Mouse (Mus musculus) ovary, adult 18-20 months (tissue): ENCODE data around the gene Aph1c.
A peak's percentile ranks its signal among the peaks of the same experiment; 100 is the strongest.
"Not testable (repeated sequence)": the region's sequence is repeated elsewhere in the genome, so short reads cannot be mapped to it uniquely, and the experiment has no call there.

ENCODE experiments used
- DNase-seq: peaks from one replicate; pipeline ENCODE4 v3.0.0; 2022; ENCODE audit warnings: low spot score, mixed read lengths

The Aph1c gene

DNA sequence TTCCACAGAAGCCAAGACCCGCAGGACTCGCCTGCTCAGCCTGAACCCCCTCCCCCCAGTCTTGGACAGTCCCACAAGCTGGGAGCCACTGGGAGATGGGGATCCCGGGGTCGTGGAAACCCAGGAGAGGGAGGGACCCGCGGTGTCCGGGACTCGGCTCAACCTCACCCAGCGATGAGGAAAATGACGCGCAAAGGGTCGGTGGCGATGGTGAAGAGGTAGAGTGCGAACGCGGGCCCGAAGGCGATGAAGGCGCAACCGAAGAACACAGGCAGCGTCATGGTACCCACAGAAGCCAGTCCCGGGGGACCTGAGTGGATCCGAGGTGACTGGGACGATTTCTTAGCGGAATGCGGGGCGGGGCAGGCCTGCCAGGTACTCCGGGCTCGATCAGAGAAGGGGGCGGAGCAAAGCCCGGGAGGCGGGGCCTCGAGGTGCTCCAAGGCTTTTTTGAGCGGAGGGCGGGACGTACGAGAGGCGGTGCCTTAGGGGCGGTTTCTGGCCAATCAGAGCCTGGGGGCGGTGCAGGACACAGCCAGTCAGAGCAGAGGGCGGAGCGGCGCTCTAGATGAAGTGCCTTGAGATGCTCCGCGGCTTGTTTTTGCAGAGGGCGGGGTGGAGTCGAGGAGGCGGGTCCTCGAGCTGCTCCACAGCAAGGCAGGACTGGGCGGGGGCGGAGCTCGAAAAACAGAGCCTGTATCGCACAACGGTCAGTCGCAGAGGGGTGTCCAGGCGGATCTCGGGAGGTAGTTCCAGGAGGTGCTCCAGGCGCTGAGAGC is at the start of gene Aph1c:
TSS of gene Aph1c (minus strand) at position 409 of the 779 bp plus-strand sequence.
- DNase-seq = peak; percentile 99

DNA sequence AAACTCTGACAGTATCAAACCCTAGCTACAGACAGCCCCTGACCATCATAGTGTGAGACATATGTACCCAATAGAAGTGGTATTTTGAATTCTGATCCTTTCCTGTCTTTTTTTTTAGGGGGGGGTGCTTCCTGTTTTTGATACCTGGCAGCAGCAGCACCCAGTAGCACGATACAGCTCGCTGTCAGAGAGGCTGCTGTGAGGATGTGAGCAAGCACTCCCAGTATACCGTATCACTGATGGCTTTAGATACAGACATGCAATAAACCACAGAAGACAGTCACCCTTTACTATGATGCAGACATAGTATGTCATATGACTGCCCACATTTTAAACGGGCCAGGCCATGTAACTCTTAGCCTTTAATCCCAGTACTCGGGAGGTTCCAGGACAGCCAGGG is 49.0 kb upstream of the Aph1c start:
- DNase-seq = no peak

DNA sequence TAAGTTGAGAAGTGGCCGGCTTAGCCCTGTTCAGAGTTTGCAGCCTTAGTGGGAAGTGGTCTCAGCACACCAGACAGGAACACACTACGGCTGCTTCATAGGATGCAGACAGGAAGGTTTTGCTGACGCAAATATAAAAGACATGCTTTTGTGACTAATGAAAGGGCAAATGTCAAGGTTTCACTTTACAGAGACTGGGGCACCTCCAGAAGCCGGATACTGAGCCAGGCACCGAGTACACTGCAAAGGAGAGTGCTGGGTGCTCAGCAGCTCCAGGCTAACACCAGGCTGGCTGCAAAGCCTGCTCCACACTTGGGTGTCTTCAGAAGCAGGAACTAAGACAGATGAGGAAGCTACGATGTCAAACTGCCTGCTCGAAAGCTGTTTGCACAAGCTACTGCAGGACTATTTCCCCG is 47.9 kb upstream of the Aph1c start:
- DNase-seq = no peak

DNA sequence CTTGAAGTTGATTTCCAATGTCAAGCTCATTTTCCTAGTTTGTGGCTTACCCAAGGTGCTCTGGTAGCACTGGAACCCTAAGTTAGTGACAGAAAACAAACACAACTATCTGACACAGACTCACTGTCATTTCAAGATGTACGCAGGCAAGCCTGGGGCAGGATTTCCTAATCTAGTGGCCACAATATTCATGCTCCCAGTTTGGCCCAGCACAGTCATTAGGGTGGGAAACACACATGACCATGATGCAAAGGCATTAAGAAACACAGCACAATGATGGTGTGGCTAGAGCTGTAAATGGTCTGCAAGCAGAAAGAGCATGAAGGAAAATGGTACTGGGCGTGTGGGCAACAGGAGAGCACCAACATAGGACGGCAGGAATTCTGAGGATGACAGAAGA is 47.3 kb upstream of the Aph1c start:
- DNase-seq = no peak

DNA sequence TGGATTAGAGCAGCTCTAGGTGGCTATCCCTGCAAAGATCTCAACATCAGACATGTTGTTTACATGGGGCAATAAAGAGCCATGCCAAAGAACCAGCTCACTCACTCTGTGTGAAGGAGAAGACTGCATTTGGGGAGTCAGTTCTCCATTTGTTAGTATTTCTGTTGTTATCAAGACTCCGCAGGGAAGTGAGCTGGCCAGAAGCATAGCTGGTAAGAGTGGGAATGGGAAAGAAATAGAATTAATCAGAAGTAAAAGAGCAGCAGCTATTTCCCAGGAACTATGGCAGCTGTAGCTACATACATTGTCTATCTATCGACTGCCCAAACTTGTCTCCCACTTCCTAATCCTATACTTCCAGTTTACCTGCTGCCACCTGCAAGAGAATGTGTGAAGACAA is 46.2 kb upstream of the Aph1c start:
- no peak for DNase-seq

DNA sequence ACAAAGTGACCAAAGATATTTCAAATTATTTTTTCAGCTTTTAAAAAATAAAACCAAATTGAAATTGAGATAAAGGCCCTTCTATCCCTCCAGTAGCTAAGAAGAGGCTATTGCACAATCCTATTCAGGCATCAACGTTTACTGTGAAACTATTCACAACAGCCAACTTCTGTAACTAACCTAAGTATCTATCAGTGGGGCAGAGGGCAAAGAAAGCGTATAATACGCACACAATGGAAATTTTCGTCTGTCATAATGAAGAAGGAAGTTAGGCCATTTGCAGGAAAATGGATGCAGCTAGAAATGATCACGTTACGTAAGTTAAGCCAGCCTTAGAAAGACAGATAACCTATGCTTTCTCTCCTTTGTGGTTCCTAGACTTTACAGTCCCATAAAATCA is 45.0 kb upstream of the Aph1c start:
- DNase-seq = no peak

DNA sequence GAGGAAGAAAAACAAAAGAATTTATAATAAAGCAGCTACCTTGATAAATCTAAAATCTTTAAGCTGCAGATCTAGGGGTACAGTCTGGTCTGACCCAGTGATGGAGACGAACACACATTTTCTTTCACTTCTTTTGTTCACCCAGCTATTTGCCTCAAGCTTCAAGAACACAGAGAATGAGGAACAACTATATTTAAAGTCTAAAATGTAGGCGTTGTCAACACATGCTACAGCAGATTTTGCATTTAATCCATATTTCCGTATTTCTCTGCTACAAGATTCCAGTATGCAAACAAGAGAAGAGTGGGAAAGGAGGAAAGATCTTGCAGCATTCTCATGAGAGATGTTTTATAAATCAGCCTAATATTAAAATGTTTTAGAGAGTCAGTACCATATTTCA is 44.4 kb upstream of the Aph1c start:
- DNase-seq = no peak

DNA sequence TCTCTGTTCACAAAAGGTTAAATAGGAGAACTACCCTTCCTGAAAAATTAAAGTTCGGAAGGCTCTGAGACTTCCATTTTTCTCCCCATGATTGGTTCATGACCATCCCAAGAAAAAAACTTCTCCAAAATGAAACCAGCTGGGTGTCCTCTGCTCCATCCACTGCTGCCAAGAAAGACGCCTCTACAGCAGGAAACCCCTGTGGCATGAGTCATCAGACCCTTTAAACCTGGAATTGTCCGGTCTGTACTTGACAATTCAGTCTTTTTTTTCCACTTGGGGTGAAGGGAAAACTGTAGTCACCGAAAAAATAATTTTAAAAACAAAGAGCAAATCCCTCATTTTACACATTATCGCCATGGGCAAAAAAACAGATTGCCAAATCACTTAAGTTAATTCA is 42.1 kb upstream of the Aph1c start:
- peak; percentile 17 for DNase-seq

DNA sequence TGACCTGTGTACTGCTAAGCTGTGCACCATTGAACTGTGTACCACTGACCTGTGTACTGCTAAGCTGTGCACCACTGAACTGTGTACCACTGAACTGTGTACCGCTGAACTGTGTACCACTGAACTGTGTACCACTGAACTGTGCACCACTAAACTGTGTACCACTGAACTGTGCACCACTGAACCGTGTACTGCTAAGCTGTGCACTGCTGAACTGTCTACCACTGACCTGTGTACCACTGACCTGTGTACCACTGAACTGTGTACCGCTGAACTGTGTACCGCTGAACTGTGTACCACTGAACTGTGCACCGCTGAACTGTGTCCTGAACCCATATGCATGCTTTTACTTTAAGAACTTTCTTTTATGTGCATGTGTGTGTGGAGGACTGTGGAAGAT is 39.8 kb upstream of the Aph1c start:
- DNase-seq = no peak

DNA sequence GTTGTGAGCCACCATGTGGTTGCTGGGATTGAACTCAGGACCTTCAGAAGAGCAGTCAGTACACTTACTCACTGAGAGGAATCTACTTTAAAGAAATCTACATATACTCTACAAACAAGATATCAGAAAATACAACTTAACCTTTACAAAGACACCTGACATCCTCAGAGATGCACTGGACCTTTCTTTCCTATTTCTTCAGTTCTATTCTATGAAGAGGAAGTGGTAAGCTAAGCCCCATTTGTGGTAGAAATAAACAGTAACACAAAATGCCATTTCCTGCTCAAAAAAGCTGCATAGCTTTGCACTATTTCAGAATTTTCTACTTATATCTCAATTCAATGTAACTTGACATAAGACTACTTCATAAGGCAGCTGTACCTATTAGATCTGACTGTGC is 39.0 kb upstream of the Aph1c start:
- no peak for DNase-seq

DNA sequence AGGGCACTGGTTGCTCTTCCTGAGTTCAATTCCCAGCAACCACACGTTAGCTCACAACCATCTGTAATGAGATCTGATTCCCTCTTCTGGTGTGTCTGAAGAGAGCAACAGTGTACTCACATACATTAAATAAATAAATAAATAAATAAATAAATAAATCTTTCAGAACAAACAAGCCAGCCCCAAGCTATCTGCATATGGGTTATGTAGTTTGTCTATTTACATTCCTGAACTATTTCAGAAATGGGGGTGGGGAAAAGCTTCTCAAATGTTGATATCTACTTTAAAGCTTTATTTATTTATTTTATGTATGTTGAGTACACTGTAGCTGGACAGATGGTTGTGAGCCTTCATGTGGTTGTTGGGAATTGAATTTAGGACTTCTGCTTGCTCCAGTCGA is 38.5 kb upstream of the Aph1c start:
- DNase-seq = not testable (repeated sequence)

DNA sequence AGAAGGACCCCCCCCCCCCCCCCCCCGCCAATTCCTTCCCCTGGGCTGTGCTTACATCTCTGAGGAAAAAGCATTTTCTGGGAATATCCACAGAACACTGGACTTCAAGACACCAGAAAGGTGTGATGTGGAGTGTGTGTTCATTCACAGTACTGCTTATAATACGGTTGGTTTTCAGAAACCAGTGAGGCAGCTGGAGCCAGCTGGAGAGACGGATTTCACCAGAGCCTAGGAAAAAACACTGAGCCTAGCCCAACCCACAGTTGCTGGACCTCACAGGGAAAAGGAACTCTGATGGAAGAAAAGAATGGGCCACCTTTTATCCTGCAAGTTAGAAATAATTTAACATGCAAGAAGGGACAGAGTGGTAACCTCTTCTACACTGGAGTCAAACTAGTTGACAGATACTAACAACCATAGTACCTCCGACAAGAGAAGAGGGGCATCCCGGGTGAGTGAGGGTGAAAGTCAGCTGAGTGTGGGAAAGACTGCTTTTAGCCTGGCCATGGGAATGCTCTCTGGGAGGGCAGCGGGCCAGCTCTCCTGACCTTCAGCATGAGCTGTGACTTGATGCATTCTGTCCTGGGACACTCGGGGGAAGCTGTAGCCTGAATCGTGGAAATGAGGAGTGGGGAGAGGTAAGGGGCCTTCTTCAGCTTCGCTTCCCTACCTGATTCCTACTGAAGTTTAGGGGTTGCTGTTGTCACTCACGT is 37.6 kb upstream of the Aph1c start:
- peak; percentile 31 for DNase-seq

DNA sequence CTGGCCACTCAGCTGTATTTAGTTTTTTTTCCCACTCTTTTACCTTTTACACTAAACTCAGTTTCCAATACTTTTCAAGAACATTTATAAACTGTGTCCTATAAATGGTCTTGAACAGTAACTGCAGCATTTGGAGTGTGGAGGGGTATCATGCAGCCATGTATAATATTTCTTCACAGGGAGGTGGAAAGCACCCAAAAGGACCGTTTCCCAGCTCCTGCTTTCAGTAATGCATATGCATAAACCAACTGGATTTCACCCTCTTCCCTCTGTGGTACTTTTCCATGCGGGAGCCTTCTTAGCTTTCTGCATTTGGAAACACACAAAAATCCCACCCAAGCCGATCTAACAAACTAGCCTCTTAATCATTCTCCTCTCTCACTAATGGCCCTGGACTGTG is 30.2 kb upstream of the Aph1c start:
- DNase-seq = no peak

DNA sequence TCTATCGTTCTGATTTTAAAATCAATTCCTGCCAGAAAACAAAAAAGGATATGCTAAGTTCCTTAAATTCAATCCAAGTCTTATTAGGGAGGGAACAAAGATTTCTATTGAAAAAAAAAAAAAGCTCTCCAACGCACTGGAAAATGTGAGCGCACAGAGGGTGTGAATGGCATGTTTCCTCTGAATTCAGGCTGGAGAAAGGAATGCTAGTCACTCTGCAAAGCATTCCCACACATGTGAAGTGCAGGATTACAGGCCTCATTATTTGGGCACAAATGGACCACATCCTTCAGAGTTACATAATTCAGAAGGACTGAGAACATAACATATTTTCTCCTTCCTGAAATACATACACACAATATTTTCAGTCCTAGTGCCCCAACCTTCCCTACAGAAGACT is 28.9 kb upstream of the Aph1c start:
- DNase-seq = no peak

DNA sequence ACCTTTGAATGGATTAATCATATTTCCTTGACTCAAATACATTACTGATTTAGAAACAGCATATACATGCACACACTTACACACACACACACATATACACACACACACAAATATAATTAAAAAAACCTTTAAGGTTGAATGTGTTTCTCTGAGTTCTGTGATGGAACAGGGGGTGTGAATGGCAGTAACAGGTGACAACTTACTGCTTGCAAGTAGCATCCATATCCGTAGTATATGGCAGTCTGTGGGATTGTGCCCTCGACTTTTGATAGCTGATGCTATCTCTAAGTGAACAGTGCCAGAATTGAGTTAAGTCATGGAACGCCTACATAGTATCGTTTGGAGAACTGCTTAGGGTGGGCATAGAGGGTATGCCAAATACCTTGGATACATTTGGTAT is 27.7 kb upstream of the Aph1c start:
- no peak for DNase-seq

DNA sequence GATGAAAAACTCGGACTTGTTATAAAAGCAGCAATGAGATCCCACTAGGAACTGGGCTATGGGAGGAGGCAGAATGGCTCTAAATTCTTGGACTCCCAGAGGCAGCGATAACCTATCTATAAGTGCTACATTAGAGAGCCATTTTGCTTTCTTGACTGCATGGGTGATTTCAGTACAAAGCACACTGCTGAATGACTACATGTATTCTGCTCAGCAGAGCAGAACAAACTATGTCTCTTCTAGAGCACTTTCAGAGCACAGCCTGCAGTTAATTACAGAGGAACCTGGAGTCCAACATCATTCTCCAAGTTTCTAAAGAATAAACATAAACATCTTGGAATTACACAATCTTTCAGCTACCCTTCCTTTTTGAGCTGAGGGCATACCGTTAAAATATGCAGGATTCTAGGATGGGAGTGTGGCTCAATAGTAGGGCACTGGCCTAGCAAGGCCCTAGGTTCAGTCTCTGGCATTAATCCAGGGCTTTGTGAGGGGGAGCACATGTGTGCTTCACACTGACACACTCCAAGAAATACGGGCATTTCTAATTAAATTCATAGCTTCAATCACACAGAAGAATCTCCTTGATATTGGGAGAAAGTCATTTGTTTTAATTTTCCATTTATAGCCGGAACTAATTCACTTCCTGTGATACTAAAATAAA is 26.7 kb upstream of the Aph1c start:
- DNase-seq = no peak

DNA sequence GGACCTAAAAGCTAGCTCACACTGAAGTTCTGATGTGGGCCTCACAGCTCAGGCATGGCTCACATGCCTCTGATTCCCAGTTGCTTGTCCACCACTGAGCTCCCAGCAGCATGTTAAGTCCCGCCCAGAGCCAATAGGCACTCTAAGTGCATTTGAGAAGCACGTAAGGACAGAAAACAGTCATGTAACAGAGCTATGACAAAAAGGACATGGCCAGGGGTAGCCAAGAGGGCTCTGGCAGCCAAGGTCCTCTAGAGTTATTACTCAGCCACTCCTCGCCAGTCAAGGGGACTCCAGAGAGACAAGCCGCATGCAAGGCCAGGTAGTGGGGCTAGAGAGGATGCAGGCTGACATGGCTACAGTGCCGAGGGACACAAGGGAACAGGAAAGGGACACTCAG is 25.0 kb upstream of the Aph1c start:
- no peak for DNase-seq

DNA sequence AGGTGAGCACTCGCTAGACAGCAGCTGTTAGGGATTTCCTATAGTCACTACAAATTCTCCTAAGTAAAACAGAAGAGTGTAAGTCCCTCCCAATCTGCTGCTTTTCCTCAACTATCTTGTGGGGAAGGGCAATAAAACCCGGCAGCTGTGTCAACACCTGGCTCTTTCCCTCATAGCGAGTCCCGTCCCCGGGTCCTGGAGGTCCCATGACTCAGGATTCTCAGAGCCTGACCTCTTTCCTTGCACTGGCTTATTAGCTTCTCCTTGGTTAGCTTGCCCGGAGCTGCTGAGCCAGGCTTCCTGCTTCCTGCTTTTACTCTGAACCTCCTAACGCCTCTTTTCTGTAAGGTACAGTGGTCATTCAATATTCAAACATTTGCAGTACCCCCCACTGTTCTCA is 21.3 kb upstream of the Aph1c start:
- no peak for DNase-seq

DNA sequence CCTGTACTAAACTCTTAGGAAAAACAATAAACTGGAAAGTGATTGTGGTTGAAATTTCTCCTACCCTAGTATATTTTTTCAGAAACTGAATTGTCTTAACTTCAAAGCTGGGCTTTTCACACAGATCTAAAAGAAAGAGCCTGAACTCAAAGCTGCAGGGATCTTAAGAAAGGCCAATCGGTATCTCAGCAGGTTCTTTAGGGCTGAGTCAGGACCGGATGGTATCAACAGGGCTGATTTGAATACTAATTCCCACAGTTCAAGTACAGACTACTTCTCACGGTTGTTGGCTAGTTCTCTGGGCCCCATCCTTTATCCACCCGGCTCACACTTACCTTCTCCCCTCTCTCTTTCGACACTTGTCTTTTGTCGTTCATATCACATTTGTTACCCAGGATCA is 18.1 kb upstream of the Aph1c start:
- DNase-seq = no peak

DNA sequence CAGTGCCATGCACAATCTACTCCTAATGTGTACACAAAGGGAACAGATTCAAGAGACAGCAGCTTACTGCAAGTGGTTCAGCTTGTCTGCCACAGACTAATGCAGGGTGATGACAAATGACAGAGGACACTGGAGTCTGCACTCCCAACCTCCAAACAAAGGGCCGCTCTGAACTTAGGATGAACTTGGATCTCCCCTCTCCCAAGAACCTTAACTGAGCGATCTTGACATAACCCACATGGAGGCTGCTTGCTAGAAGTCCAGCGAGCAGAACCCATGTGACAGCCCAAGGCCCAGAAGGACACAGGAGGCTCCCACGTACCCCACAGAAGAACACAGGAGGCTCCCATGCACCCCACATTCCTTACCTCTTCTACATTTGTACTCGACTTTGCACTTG is 16.4 kb upstream of the Aph1c start:
- DNase-seq = no peak

DNA sequence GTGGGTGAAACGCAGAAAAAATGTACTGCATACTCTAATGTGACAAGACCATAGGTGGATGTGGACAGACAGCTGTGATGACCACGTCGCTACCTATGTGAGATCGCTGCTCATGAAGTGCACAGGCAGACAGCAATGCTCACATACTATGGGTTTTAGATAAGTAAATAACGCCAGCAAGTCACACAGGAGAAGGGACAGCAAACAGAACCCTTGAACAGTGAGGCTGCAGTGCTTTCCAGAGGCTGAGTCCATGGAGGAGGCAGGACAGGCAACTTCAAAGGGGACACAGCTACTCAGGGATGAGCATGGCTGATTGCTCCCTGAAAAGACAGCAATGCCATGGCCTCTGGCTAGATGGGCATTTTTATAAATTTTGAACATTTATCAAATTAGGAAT is 12.3 kb upstream of the Aph1c start:
- no peak for DNase-seq

DNA sequence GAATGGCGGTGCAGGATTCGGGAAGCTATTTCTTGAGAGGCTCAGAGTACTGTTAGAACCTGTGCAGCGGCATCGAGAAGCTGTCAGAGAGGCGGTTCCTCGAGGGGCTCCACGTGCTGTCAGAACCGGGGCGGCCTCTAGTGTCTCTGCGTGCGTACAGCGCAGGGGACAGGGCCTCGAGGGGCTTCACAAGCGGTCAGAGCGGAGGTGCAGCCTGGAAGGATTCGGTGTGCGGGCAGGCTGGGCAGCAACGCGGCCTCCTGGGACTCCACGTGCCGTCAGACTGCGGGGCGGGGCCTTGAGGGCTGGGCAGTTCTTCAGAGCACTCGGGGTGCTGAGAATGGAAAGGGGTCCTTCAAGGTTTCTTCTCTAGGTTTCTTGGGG is 563 bp upstream of the Aph1c start:
- DNase-seq = no peak

DNA sequence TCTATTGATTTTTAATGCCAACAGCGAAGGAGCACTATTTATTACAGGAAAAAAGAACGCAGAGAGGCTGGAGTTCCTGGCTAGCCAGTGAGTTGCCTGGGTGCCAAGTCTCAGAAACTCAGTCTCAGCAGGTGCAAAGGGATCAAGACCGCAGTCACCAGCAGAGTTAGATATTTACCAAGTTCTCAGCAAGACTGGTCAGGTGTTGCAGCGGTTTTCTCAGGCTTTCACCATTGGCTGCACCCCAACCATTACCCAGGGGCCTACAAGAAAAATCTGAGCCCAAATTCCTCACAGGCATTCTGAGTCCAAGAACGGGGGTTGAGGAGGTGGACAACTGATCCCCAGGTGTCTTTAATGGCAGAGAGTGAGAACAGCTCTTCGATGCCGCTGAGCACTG is 675 bp downstream of the Aph1c start:
- no peak for DNase-seq
